In the genomic region with DNA sequence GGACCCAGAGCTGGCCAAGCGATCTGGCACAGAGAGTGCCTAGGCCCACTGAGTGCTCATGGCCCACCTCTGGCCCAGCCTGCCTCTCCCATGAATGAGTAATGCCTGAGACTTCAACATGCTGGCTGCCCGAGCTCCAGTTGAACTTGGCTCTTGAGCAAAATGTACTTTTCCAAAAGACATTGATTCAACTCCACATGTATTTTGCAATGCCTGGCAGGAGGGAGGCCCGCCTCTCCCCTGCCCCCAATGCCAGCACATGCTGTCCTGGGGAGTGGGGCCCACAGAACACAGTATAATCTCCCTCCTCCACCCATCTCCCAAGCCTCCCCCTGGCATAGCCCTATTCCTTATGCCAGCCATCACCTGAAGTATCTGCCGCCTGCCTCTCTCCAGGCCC, we compare ENCODE assay signal across 12 mouse cellular contexts. TPM values are rescaled to one million over a fixed set of nuclear protein-coding genes. Genes with fewer than 3 reads are reported as not detected.
DNase-seq lines count a peak whose midpoint lies in the region; ATAC-seq lines count a peak whose summit lies in the region.
"Had no signal": no experiment of that assay in that cellular context is flagged by ENCODE, and none has a peak within 500 bp of the region (broad histone marks: within the 10 kb centered on the region; RNA-seq: fewer than 3 reads in every experiment).

No protein-coding gene starts in this region.

- peak overlapping the region; percentile 99 for H3K27ac ChIP-seq in brown adipose tissue, adult 24 weeks (replicated peaks; ENCODE audit: low read depth, low read length)
- peak overlapping the region; percentile 56 for H3K27ac ChIP-seq in heart, embryonic 16.5 days (ENCODE audit: low read length)
- H3K27ac ChIP-seq in kidney, embryonic 14.5 days (ENCODE audit: low read depth, low read length), result no peak overlapping the region
- H3K27ac ChIP-seq: neural tube, embryonic 12.5 days had no signal

- H3K27me3 ChIP-seq in heart, embryonic 16.5 days (ENCODE audit: control insufficient read depth, insufficient read depth, low read length), result no peaks in the 10 kb centered on the region
- no peaks in the 10 kb centered on the region for H3K27me3 ChIP-seq in kidney, embryonic 14.5 days (ENCODE audit: control insufficient read depth, insufficient read depth, low read length)
- H3K27me3 ChIP-seq: neural tube, embryonic 12.5 days had no signal

- no peak for ATAC-seq in heart, embryonic 16.5 days (replicated peaks; ENCODE audit: extremely low read depth, insufficient read depth, low FRiP score)
- no peak for ATAC-seq in kidney, embryonic 14.5 days (ENCODE audit: low FRiP score, low TSS enrichment)

- H3K4me3 ChIP-seq in brown adipose tissue, adult 24 weeks (ENCODE audit: insufficient read depth, low read depth, low read length), result no peak overlapping the region
- H3K4me3 ChIP-seq in heart, embryonic 16.5 days (ENCODE audit: low read length), result no peak overlapping the region
- H3K4me3 ChIP-seq in kidney, embryonic 14.5 days (ENCODE audit: low read length), result no peak overlapping the region
- H3K4me3 ChIP-seq: erythroblast, embryonic 14.5 days; neural tube, embryonic 12.5 days had no signal

- H3K4me1 ChIP-seq in brown adipose tissue, adult 24 weeks (ENCODE audit: control insufficient read depth, insufficient read depth, insufficient read length, low read length), result peaks cover 47% of the 10 kb centered on the region
- peaks cover 46% of the 10 kb centered on the region for H3K4me1 ChIP-seq in heart, embryonic 16.5 days (ENCODE audit: control insufficient read depth, insufficient read depth, low read length)
- peaks cover 21% of the 10 kb centered on the region for H3K4me1 ChIP-seq in kidney, embryonic 14.5 days (ENCODE audit: control insufficient read depth, insufficient read depth, low read length)

- H3K9ac ChIP-seq in heart, embryonic 16.5 days (ENCODE audit: low read length), result no peak overlapping the region
- no peak overlapping the region for H3K9ac ChIP-seq in kidney, embryonic 14.5 days (ENCODE audit: low read depth, low read length)
- H3K9ac ChIP-seq: neural tube, embryonic 12.5 days had no signal

- 83% methylated on average over 4 of the region's 4 CpGs for WGBS in heart, embryonic 16.5 days
- 93% methylated on average over 4 of the region's 4 CpGs for WGBS in kidney, embryonic 14.5 days

- peak; percentile 20 for DNase-seq in ovary, adult 18-20 months (ENCODE audit: low spot score)
- no peak for DNase-seq in ovary, postnatal 14 days (ENCODE audit: low spot score)
- DNase-seq in lung, postnatal 4 days, result peak; percentile 39 to 68
- DNase-seq in layer of hippocampus, postnatal 14 days (ENCODE audit: low spot score in 2 of 2), result no peak
- DNase-seq: kidney, adult 8-10 months; thymus, postnatal 36 days had no signal

- H3K4me2 ChIP-seq in heart, embryonic 16.5 days (ENCODE audit: low read depth, low read length), result no peak overlapping the region
- no peak overlapping the region for H3K4me2 ChIP-seq in kidney, embryonic 14.5 days (replicated peaks; ENCODE audit: low read depth, low read length)
- H3K4me2 ChIP-seq: neural tube, embryonic 12.5 days had no signal

- no peaks in the 10 kb centered on the region for H3K9me3 ChIP-seq in heart, embryonic 16.5 days (replicated peaks; ENCODE audit: control insufficient read depth, low read length)
- H3K9me3 ChIP-seq in kidney, embryonic 14.5 days (ENCODE audit: control insufficient read depth, low read length), result no peaks in the 10 kb centered on the region
- H3K9me3 ChIP-seq: G1E; neural tube, embryonic 12.5 days had no signal

- 0 out of 2 replicates have a peak, but pooled peaks cover under 1% of the 10 kb centered on the region for H3K36me3 ChIP-seq in heart, embryonic 16.5 days (ENCODE audit: control insufficient read depth, insufficient read depth)
- peaks cover 16% of the 10 kb centered on the region; the same call in 1 of the 2 replicates for H3K36me3 ChIP-seq in kidney, embryonic 14.5 days (ENCODE audit: control insufficient read depth, insufficient read depth, low read length)

RNA-seq across cellular contexts. Expression of gene Dusp1, which starts 30.6 kb away (rescaled TPM):
- polyA plus RNA-seq in brown adipose tissue, adult 24 weeks (2012; ENCODE audit: insufficient read depth, insufficient read length, missing spikeins), result 44.4 and 326 TPM in 2 replicates
- 35.5 and 35.7 TPM in 2 replicates for polyA plus RNA-seq in heart, embryonic 16.5 days (2015; fragmentation: Nextera tagmentation; extraction: Ambion mirVana)
- 19.3 and 19.8 TPM in 2 replicates for polyA plus RNA-seq in kidney, embryonic 14.5 days (2014; fragmentation: Nextera tagmentation; extraction: Ambion mirVana)
- 10 to 100 TPM; 20.3 to 24.3 TPM for total RNA-seq in layer of hippocampus, postnatal 14 days (2021)

RNA-seq across cellular contexts. Expression of gene Ergic1, which starts 31.2 kb away (rescaled TPM):
- polyA plus RNA-seq in brown adipose tissue, adult 24 weeks (2012; ENCODE audit: insufficient read depth, insufficient read length, missing spikeins), result 124 and 179 TPM in 2 replicates
- 82.7 and 84.9 TPM in 2 replicates for polyA plus RNA-seq in heart, embryonic 16.5 days (2015; fragmentation: Nextera tagmentation; extraction: Ambion mirVana)
- polyA plus RNA-seq in kidney, embryonic 14.5 days (2014; fragmentation: Nextera tagmentation; extraction: Ambion mirVana), result 141 and 150 TPM in 2 replicates
- 100 to 1,000 TPM; 132 to 144 TPM for total RNA-seq in layer of hippocampus, postnatal 14 days (2021)

Comparison
In these comparisons a context has a peak if more than half of its experiments do, and no peak if none do; other contexts are left out.
1. DNase-seq: peak in ovary, adult 18-20 months (single experiment) and lung, postnatal 4 days (2 of 2); none in ovary, postnatal 14 days (single experiment) and layer of hippocampus, postnatal 14 days (0 of 2).